1 mouse cellular context compared by ENCODE assay signal in genomic region chr17:28418481-28418880, GRCm38 (mm10). TPM values are rescaled to one million over a fixed set of nuclear protein-coding genes. Genes with fewer than 3 reads are reported as not detected.
"Had no signal": no experiment of that assay in that cellular context is flagged by ENCODE, and none has a peak within 500 bp of the region (broad histone marks: within the 10 kb centered on the region; RNA-seq: fewer than 3 reads in every experiment).

No protein-coding gene starts in this region.

RNA-seq across cellular contexts. Expression of gene Tulp1, which starts 53.5 kb away (rescaled TPM):
- total RNA-seq: neutrophil, adult 5-6 weeks had no signal
